Mouse (Mus musculus) cerebral cortex, adult 2 months (tissue): ENCODE data around the gene Ccdc62.

Experiments used
- WGBS: fragments of 180-500 bp; shearing (Covaris S2); methylation state at CpG from one replicate; pipeline ENCODE4 v1.1.7; 2018; 5-methylcytosine and 5-hydroxymethylcytosine counted together

Ccdc62 gene

DNA sequence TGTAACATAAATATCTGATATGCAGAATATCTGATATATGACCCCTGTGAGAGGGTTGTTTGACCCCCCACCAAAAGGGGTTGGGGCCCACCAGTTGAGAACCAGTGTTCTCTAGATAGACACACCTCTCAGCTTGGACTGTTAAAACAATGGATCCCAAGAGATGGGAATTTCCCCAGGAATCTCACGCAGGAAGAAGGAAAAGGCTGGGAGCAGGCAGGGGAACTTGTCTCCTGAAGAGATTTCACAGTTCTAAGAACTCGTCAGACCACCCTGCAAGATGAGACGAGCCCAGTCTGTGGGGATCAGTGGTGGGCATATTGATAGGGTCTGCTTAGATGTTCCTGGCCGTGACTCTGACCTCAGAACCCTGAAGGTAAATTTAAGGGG is 49.5 kb downstream of the Ccdc62 start:
- 81% methylated on average over 4 of the region's 4 CpGs for WGBS

DNA sequence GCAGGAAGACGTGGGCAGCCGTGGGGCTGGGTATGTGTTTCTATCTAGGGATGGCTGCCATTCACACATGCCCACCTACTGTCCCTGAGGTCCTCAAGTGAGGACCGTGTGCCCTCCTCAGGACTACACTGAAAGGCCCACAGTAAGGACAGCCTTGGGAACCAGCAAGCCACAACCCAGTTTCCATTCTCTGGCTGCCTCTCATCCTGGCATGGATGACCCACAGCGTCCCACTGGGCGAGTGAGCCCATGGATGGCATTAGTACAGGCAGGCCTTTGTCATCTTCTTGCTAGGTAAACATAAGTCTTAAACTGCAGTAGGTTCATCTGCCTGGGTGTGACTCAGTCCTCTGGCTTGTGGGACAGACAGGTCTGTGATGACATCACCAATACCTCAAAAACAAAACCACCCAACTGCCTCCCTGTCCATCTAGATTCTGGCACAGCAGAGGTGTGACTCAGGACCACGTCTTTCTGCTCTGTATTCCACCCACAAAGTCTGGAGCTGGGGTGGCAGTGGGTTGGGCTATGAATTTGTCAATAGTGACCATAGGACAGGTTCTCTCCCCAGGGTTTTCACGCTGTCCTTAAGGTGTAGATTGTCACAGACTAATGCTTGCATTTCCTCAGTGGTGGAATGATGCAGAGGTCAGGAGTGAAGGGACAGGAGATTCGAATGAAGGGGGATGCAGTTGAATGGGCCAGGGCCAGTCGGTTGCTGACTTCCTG is 50.2 kb downstream of the Ccdc62 start:
- WGBS: 53% methylated on average over 9 of the region's 9 CpGs

DNA sequence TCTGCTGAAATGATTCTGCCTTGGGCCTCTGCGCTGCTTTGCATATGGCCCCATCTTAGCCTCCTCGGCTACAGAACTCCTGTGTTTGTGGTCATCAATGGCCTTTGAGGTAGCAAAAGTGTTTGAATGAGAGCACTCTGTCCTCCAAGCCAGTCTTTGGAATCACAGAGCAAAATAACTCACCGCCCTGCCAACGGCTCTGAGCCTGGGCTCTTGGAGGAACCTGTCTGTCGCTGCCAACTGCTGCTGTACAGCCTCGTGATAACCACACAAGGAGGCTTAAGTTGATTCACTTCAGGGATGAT is 50.7 kb downstream of the Ccdc62 start:
- WGBS: 40% methylated on average over 6 of the region's 6 CpGs

DNA sequence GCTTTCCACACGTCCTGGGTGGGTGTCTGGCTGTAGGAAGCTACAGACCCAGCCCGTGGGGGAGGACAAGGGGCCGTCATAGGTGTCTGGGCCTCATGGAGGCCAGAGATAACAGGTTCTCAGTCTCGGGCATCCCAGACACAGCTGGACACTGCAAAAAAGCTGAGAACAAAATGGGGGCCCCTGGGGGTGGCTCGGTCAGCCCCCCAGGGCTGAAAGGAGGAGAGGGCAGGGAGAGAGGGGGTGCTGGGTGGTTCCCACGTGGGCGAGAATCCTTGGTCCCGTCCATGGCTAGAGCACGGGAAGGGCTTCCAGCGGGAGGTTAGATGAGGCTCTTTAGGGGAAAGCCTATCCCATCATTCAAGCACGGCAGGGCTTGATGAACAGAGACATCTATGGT is 52.4 kb downstream of the Ccdc62 start:
- 85% methylated on average over 11 of the region's 11 CpGs for WGBS

DNA sequence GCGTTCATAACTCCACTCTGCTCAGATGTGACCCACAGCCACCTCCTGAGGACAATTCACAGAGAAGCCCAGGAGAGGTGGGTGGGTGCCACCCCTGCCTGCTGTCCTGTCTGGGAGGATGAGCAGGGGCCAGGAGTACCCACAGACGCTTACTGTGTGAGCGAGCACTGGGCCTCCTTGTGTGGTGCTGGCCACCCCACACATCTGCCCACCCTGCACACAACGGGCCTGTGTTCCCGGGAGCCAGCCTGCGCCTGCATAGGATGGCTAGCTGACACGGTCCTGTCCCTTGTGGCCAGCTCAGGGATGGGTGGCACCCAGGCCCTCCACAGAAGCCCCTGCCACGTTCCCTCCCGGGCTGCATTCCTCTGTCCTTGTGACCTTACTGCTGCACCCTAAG is 55.0 kb downstream of the Ccdc62 start:
- 64% methylated on average over 9 of the region's 9 CpGs for WGBS

DNA sequence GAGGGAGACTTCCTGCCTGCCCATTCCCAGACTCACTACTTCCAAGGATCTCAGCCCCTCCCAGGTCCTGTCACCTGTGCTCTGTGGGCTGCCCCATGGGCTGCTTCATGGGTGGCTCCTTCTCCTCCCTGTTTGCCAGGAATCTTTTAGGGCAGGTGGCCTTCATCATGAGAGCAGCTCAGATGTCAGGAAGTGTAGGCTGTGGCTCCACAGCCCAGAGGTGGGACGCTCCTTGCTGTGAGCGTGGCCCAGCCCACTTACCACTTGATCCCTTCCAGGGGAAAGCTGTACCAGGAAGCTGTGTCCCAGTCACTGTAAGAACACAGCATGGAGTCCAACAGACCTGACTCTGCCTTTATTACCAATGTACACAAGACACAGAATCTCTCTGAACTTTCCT is 56.4 kb downstream of the Ccdc62 start:
- 79% methylated on average over 2 of the region's 2 CpGs for WGBS

DNA sequence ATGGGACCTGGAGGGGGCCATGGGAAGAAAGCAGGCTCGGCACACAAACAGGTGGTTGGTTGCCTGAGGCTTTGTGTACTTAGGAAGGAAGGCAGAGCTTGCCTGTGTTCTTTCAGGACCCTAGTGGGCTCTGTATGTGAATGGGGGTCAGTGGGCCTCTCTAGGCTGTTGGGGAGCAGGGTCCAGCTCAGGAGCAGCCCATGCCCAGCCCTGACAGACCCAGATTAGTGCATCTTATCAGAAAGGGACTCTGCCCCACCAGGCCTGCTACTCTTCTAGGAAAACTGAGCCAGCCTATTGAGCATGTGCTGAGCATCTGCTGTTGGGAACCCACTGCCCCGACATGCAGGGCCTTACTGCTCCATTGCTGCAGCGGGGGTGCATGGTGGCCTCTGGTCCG is 57.0 kb downstream of the Ccdc62 start:
- WGBS: 83% methylated on average over 4 of the region's 4 CpGs

DNA sequence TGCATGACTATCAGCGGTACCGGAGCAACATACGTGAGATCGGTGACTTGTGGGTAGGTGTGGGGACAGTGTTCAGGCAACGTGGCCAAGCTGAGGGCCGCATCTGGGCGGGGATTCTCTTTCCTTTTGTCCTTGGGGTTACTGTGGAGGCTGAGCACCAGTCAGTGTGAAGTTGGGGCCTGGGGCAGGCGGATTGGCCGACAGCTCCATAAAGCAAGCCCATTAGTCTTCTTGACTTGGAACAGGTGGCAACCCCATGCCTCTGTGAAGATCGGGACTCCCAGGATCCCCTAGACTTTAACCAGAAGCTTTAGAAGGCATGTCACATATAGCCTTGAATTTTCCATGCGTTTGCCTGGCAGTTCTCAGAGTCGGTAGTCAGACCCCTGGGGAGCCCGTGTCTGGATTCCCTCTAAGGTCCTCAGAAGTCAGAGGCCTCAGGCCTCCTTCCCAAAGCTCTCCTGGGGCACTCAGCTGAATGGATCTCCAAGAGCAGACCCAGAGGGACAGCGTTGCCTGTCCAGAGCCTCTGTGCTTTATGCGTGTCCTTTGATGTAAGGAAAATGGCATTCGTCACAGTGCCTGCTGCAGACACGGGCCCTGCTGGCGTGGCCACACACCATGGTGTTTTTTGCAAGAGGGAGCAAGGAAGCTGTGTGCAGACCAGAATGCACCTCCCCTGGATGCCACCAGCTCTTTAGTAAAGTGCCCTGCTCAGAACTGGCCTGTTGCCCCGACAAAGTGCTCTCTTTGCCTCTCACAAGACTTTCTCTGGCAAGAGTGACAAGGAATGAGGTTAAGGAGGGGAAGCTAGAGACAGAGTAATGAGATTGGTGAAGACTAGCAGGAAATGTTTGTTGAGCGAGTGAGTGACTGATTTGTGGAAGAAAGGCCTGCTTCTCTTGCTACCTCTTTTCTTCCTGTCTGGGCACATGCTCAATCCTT is 59.7 kb downstream of the Ccdc62 start:
- 86% methylated on average over 20 of the region's 20 CpGs for WGBS

DNA sequence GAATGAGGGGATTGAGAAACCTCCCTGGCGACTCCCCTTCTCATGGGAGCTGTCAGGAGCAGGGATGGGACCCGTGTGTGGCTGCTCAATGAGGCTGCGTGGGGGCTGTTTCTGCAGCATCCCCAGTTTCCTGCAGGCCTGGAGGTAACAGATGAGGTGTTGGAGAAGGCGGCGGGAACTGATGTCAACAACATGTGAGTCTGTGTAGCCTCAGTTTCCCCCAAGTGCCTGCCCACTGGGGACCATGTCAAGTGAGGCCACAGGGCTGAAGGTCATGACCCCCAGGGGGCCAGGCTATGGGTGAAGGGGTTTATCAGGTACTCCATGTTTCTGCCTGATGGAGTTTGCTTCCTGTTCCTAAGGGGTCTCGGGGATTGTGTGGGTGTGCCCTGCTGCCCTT is 60.8 kb downstream of the Ccdc62 start:
- 69% methylated on average over 6 of the region's 6 CpGs for WGBS

DNA sequence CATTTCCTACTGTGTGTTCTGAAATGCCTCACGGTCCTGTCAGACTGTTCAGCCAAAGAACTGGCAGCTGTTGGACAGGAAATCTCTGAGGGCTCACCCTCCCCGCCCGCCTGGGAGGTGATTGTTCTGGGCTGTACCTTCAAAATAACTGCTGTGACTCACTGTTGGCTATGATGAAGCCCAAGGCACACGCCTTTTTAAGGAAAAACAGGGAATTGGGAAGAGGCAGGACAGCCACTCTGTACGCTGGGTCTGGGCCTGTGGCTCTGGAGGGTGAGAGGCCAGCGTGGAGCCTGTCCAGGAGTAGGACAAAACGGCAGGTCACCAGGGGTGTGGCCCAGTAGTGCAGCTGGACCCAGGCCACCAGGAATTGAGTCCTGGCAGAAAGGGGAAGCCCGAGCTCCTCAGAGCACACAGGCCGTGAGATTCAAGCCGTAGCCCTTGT is 61.7 kb downstream of the Ccdc62 start:
- 51% methylated on average over 10 of the region's 10 CpGs for WGBS

DNA sequence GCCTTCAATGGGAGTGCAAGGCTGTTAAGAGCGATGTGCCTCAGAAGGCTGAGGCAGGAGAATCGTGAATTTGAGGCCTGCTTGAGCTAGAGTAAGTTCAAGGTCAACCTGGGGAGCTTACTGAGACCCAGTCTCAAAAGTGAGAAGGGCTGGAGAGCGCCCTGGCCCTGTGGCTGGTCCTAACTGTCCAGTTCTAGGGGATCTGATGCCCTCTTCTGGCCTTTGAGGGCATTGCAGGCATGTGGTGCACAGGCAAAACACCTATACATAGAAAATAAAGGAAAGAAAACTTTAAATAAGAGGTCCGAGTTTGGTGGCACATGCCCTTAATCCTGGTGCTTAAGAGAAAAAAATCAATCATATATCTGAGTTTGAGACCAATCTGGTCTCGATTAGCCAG is 62.3 kb downstream of the Ccdc62 start:
- WGBS: 37% methylated on average over 5 of the region's 5 CpGs

DNA sequence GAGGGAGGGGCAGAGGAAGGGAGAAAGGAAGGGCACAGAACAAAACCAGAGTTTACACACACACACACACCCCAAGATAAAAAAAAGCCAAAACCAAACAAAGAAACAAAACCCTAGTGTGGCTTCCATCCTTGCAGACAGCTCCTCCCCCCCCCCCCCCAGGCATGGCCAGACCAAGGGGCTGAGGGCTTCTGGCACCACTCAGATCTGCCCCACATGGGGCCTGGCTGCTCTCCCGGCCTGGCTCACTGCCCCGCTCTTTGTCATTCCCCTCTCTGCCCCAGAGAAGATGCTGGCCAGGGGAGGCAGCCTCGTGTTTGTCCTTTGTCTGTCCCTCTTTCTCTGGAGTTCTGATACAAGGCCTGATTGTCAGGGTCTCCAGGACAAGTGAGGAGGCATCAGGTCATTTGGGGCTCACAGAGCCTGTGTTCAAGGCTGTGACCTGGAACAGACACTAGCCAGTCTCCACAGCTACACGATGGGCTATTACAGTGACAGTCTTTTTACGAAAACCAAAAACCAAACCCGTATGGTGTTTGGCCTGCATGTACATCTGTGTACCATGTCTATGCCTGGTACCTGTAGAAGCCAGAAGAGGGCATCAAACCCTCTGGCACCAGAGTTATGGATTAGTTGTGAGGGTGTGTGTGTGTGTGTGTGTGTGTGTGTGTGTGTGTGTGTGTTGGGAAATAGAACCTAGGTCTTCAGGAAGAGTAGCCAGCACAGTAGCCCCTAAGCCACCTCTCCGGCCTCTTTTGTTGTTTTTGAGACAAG is 63.0 kb downstream of the Ccdc62 start:
- WGBS: 46% methylated on average over 7 of the region's 7 CpGs

DNA sequence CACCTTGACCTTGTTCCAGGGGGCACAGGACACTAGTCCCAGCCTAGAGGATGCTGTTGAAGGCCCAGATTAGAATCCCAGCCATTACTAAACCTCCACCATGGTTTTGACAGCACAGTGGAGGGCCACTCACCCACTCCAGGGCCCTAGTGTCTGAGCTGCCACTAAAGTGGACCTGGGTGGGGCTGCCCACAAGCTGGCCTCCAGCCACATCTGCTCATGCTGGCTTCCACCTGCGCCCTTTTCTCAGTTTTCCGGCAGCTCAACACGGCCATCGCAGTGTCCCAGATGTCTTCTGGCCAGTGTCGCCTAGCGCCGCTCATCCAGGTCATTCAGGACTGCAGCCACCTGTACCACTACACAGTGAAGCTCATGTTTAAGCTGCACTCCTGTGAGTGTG is 64.0 kb downstream of the Ccdc62 start:
- WGBS: 85% methylated on average over 7 of the region's 7 CpGs

DNA sequence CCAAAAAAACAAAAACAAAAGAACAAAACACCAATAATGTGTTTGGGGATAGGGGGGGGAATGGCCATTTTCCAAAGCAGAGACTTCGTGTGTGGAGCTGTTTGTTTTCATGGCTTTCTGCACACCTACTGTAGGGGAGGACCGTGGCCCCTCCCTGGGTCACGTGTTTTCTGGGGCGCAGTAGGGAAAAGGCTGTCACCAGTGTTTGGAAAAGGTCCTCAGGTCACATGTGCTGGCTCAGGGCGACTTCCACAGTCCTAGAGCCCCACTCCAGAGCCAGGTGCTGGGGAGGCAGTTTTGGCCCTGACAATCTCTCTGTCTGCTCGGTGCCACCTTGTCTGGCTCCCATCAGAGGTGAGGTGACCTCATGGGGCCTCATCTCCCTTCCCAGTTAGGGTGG is 64.9 kb downstream of the Ccdc62 start:
- WGBS: 83% methylated on average over 6 of the region's 6 CpGs

DNA sequence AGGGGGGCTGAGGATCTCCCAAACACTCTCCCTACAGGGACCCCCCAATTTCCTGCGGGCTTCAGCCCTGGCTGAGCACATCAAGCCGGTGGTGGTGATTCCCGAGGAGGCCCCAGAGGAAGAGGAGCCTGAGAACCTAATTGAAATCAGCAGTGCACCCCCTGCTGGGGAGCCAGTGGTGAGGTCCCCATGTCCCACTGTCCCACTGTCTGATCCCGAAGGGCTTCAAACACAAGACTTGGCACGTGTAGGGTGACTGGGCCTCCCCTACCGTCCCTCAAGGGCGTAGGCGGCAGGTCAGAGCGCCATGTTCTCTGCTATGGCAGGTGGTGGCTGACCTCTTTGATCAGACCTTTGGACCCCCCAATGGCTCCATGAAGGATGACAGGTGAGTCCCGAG is 65.7 kb downstream of the Ccdc62 start:
- WGBS: 85% methylated on average over 10 of the region's 10 CpGs

DNA sequence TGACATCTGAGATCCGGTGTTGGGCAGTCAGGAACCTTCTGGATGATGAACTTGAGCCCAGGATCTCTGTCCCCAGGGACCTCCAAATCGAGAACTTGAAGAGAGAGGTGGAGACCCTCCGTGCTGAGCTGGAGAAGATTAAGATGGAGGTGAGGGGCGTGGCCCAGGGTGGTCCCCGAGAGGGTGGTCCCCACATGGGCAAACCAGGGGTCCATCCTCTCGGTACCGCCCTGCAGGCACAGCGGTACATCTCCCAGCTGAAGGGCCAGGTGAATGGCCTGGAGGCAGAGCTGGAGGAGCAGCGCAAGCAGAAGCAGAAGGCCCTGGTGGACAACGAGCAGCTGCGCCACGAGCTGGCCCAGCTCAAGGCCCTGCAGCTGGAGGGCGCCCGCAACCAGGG is 66.2 kb downstream of the Ccdc62 start:
- 84% methylated on average over 14 of the region's 14 CpGs for WGBS

DNA sequence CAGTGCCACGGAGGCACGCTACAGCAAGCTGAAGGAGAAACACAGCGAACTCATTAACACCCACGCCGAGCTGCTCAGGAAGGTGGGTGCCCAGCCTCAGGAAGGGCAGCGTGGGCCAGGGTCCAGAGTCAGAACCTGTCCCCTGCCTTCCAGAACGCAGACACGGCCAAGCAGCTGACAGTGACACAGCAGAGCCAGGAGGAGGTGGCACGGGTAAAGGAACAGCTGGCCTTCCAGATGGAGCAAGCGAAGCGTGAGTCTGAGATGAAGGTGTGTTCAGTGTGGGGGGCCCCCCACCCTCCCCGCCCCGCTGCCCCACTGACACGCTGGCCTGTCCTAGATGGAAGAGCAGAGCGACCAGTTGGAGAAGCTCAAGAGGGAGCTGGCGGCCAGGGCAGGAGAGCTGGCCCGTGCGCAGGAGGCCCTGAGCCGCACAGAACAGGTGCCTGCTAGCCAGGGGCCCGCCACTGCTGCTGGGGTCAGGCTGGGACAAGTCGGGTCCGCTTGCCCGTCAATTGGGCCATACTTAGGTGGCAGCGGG is 66.8 kb downstream of the Ccdc62 start:
- WGBS: 53% methylated on average over 24 of the region's 24 CpGs

DNA sequence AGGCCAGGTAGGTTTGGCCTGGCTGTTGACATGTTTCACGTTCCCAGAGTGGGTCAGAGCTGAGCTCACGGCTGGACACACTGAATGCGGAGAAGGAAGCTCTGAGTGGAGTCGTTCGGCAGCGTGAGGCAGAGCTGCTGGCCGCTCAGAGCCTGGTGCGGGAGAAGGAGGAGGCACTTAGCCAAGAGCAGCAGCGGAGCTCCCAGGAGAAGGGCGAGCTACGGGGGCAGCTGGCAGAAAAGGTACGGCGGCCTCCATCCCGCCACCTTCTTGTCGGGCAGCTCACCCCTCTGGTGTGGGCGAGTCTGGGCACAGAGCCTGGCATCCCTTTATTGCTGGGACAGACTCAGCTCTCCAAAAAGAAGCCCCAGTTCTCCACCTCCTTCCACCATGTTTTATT is 67.3 kb downstream of the Ccdc62 start:
- WGBS: 31% methylated on average over 16 of the region's 16 CpGs

DNA sequence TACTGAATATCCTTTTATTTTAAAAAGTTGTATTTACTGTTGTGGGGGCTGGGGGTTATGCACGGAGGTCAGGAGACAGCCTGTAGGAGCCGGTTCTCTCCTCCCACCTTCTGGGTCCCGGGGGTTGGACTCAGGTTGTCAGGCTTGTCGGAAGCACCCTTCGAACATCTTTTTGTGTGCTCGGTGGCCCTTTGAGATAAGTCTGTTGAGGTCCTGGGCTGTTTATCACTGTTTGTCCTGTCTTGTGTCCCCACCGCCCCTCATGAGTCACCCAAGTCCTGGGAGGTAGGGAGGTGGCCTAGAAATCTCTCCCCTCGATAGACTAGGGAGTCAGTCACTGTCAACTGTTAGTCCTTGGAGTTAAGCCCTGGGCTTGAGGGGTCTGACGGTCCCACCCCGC is 67.9 kb downstream of the Ccdc62 start:
- WGBS: 87% methylated on average over 10 of the region's 10 CpGs

DNA sequence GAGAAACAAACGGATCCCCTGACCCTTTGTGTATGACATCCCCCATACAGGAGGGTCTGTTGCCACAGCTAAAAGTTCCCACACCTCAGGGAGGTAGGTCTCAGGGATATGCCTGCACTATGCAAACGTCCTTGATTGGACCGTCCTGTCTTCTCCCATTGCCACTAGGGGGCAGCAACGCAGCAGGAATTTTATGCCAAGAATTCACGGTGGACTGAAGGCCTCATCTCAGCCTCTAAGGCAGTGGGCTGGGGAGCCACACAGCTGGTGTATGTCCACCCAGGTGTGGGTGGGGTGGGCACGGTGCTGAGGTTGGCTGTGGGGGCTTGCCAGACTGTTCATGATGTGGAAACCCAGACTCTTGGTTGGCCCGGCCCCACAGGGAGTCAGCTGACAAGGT is 70.3 kb downstream of the Ccdc62 start:
- 6% methylated on average over 7 of the region's 7 CpGs for WGBS

DNA sequence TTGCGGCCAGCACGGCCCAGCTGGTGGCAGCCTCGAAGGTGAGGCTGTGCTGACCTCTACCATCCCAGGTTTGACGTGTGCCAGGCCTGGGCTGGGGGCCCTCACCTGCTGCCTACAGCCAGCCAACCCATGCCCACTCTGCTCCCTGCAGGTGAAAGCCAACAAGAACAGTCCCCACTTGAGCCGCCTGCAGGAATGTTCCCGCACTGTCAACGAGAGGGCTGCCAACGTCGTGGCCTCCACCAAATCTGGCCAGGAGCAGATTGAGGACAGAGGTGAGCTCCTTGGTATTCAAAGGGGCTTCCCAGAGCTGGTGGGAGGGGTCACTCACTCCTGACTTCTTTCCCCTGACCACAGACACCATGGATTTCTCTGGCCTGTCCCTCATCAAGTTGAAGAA is 70.8 kb downstream of the Ccdc62 start:
- WGBS: 45% methylated on average over 9 of the region's 9 CpGs

DNA sequence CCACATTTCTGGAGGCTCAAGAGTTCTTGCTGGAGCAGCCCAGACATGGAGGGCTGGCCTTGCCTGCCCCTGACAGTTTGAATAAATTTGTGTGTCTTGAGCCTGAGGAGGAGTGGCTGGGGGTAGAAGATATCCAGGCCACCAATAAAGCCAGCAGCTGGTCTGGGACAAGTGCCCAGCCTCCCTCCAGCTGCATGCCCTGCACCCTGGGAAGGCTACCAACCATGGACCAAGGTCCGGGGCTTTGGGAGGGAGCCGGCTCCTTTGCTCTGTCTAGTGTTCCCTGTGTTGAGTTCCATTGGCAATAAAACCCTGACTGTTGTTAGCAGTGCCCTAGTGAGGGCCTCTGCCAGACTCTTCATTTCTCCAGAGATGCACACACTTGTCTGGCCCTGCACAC is 72.4 kb downstream of the Ccdc62 start:
- WGBS: 34% methylated on average over 2 of the region's 2 CpGs
